Mouse (Mus musculus) T-helper 1 cell (primary cell): ENCODE results near the gene Galnt10.
"Not testable (repeated sequence)": the region's sequence is repeated elsewhere in the genome, so short reads cannot be mapped to it uniquely, and the experiment has no call there.

Experiments used
- in situ Hi-C: fragments of 300-600 bp; cut with MboI, MseI; formaldehyde crosslinking; loops from one replicate; pipeline ENCODE4 v1.15.1; 2025; ENCODE audit warnings: high pct_unique_total_duplicates

Gene Galnt10

DNA sequence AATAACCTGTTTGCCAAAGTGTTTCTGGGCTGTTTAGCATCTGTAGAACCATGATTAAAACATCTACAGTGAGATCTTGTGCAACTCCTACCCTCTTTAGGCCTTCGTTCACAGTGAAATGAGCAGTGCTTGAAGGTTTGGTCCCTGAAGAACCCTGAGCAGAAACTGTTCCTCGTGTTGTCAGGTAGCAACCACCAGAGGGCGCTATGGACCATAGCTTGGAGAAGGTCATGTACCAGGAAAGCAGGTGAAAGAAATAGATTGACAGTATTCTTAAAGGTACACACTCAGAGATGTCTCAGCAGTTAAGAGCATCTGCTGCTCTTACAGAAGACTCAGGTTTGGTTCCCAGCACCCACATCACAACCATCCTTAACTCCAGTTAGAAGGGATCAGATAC, 142.7 kb downstream of the Galnt10 start:
- in situ Hi-C loops = no loop called here

DNA sequence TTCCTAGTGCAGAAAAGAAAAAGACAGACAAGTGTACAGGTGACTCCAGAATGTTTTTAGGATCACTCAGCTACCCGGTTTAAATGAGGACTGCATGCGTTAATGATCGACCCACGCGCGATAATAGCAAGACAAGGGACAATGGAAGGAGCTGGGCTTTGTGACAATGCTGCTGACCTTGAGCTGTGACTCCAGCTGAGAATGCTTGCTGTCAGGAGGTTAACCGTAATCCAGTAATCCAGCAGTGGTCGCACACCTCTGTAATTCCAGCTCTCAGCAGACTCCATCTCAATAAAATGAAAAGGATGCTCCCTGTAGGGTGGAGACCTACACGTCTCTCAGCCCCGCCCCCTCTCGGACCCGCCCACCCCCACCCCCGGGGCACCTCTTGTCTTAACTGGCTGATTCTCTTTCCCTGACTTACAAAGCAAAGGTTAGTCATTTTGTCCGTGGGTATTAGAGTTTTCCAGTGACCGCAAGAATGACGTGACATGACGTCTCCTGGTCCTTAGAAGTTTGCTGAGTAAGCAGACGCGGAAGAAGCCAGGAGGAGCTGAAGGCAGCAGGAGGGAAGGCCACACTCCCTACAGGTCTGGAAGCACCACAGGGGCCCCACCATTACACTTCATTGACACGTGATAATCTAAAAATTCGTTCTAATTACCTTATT, 145.8 kb downstream of the Galnt10 start:
- in situ Hi-C loops = no loop called here

GRCm38 (mm10) chr11:57795086-57795485, 149.8 kb downstream of the Galnt10 start:
- in situ Hi-C loops = no loop called here

DNA sequence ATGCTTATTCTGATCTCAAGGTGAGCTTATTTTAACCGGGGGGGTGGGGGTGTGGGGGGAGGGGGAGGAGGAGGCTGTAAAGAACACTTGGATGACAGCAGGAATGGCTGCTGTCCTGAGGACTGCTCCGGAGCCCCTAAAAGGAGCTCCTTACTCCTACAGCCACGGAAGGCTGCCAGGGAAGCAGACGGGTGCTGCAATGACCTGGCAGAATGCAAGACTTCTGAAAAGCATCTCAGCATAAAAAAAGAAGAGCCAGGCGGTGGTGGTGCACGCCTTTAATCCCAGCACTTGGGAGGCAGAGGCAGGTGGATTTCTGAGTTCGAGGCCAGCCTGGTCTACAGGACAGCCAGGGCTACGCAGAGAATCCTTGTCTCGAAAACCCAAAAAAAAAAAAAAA, 152.6 kb downstream of the Galnt10 start:
- in situ Hi-C loops = no loop called here

DNA sequence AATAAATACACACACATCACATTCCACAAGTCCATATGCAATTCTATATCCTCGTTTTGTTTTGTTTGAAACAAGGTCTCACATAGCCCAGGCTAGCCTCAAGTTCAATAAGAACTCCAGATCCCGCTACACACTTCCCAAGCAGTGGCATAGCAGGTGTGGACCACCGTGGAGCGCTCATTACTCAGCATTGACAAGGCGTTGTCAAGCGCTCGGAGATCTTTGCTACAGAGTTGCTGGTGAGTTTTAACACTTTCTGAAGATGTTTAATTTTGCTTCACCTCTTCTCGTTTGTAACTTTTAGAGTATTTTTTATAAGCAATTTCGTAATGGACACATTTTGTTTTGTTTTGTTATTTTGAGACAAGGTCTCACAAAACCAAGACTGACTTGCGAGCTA, 154.2 kb downstream of the Galnt10 start:
- in situ Hi-C loops = no loop called here

GRCm38 (mm10) chr11:57800266-57800951, 155.2 kb downstream of the Galnt10 start:
- in situ Hi-C loops = no loop called here

DNA sequence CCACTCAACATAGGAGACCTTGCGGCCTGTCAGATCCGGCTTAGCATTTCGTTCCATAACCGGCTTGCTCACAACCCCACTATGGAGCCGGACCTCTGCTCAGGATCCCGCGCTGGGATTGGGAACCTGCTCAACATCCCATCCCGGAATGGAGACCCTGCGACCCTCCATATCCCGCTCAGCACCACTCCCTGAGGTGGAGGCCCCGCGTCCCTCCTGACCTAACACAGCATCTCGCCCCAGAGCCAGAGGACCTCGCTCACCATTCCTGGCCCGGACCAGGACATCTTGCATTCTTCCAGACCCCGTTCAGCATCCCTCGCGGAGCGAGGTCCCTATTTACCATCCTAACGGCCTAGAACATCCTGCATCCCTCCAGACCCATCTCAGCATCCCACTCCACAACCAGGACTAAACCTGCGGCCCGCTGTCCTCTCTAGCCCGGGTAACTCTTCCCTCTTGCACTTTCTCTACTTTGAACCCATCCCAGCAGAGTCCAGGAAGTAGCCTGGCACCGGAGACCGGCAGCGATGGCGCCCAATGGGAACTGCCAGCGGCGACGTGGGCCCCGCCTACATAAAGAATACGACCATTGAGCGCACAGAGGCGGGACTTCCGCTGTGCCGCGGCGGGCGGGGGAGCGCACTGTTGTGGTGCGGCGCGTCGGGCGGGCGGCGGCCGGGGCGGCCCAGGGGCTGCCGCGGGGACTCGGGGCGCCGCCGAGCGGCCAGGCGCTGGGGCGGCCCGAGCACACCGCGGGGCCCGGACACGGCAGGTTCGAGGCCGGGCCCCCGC, 155.9 kb downstream of the Galnt10 start, which contains the start of gene Sap30l:
Gene Sap30l (plus strand): TSS at position 667 of the 795 bp plus-strand sequence.
- in situ Hi-C loops = no loop called here

GRCm38 (mm10) chr11:57801766-57802510, 156.7 kb downstream of the Galnt10 start:
- in situ Hi-C loops = no loop called here

GRCm38 (mm10) chr11:57802511-57802870, 157.2 kb downstream of the Galnt10 start:
- in situ Hi-C loops = no loop called here

DNA sequence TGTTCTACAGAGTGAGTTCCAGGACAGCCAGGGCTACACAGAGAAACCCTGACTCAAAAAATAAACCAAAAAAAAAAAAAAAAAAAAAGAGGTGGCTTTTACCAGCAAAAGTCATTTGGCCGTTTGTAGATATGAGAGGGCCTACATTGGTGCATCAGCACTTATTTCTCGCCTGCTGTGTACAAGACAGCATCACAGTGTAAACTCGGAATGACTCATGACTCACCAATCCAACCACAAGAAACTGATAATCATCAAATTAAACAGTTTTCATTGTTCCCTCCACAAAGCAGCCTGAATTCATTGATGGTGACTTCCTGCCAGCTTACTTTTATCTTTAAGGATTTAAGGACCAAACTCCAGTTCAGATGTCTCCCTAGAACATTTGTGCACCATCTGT, 159.8 kb downstream of the Galnt10 start:
- in situ Hi-C loops = no loop called here

DNA sequence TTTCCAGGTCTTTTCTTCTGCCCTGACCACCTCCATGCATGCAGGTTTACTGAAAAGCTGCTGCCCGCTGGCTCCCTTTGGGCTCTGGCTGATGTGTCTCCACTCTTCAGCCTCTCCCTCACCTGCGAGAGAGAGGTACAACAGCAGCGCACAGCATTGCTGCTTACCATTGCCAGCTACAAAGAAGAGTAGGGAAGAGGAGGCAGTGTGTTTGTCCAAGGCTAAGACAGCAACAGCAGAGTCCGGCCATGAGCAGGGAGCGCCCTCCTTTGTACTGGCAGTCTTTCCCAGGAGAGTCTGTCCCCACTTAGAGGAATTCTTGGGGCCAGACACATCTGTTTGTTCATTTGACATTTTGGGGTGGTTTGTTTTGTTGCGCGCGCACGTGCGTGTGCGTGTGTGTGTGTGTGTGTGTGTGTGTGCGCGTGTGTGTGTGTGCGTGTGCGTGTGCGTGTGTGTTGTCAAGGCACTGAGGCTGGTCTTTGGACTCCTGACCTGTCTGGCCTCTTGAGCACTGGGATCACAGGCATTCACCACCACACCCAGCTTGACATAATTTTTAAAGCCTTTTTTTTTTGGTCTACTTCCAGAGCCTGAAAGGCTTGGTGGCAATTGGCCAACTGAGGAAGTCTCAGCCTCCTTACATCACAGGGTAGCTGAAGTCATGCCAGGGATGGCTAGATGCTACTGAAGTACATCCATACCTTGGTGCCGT, 163.9 kb downstream of the Galnt10 start:
- in situ Hi-C loops = no loop called here

GRCm38 (mm10) chr11:57809732-57810098, 164.5 kb downstream of the Galnt10 start:
- in situ Hi-C loops = no loop called here

DNA sequence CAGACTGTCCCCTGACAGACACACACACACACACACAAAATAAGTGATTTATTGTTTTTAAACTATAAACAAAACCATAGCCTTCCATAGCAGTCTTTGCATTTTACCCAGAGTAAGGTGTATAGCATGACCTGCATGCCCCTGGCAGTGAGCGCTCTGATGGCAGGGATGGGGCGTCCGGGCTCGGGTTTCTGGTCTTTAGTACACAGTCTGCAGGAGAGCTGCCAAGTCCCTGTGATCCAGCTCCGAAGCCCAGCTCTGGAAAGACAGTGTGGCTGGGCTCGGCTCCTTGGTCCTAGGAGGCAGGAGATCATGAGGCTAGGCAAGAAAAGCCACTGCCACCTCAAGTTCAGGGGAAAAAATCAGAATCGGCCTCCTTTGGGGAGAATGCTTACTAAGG, 165.8 kb downstream of the Galnt10 start:
- in situ Hi-C loops = no loop called here

DNA sequence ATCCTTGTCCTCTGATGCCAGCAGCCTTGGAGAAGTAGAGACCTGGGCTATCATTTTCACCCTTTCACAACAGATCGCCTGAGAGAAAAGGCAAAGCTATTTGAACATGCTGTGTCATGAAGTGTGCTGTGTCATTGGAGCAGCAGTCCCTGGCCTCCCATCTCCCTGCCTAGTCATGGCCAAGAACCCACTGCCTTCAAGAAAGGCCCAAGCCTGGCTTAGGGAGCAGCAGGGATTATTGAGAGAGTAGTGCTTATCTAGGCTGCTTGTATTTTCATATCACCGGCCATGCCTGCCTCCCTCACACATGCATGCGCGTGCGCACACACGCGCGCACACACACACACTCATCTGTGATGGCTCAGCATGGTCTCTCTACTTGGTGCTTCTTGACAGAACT, 167.0 kb downstream of the Galnt10 start:
- in situ Hi-C loops = no loop called here

DNA sequence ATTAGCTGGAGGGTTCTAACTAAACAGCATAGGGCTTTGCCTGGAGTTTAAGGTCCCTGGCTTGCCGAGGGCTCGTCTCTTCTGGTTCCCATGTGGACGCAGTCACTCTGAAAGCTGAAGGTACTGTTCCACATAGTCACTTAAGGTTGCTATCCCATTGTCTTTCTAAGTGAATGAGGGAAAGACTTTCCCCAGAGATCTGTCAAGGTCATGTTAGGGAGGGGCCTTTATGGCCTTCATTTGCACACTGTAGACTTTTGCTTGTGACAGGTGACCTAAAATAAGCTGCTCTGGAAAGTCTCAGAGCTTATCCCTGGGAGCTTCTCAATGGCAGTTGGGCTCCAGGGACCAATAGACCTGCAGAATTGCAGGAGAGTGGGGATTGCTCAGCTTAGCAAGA, 168.4 kb downstream of the Galnt10 start:
- in situ Hi-C loops = no loop called here

DNA sequence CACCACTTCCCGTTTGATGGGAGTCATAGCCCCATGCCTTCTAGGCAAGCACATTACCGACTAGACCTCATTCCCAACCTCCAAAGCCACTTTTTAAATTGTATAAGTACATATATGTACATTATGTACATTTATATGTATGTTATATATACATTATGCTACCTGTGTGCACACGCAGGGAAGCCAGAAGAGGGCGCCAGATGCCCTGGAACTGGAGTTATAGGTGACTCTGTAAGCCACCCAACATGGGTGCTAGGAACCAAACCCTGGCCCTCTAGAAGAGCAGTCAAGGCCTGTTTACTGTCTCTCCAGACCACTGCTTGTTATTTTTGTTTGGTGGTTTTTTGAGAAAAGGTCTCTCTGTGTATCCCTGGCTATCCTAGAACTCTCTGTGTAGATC, 172.9 kb downstream of the Galnt10 start:
- in situ Hi-C loops = loop anchor here (5.0 kb wide), 1 partner anchor 274 kb away; the partner anchor contains the start of gene Gm12248

DNA sequence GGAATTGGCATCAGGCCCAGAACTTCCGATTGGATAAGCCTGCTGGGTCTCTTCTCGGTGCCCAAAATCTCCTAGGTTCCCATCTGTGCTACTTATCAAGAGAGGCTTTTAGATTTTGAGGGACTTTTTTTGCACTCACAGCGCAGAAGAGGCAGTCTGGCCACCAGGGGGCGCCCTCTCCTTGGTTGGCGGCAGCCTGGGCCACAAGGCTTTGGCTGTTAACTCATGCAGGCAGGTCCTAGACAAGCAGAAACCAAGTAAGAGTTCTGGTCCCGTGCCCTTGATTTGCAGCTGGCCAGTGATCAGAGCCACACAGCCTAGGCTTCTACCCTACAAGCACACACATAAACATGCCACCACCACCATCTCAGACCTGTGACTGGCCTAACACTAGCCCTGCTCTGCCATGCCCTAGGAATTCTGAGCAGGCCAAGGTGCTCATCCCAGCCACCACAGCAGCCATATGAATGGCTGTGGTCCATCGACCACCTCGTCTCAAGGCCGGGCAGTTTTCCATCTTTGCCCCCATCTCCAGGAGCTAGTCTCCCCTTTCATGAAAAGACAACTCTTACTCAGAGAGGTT, 174.8 kb downstream of the Galnt10 start:
- in situ Hi-C loops = loop anchor here (5.0 kb wide), 1 partner anchor 272 kb away; the partner anchor contains the start of gene Gm12248

DNA sequence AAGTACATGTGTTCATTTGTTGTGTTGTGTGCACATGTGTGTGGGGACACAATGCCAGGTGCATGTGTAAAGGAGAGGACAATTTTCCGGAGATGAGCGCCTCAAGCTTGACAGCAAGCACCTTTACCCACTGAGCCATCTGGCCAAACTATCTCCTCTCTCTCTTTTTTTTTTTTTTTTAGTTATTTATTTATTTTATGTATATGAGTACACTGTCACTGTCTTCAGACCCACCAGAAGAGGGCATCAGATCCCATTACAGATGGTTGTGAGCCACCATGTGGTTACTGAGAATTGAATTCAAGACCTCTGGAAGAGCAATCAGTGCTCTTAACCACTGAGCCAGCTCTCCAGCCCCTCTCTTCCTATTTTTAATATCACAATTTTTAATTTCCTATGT, 177.9 kb downstream of the Galnt10 start:
- in situ Hi-C loops = not testable (repeated sequence)

DNA sequence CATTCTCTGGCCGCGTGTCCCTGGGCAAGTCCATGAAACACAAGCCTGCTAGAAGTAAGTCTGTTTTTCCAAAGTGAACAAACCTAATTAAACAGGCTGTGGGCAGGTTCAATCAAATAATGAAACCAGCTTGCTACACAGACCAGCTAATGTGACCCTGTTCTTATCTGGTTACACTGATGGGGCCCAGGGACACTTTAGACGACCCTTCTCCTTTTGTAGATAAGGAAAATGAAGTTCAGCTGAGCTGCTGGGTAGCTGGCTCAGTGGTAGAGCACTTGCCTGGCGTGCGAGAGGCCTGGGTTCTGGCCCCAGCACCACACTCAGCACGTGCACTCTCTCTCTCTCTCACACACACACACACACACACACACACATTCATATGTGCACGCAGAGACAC, 178.5 kb downstream of the Galnt10 start:
- in situ Hi-C loops = no loop called here

DNA sequence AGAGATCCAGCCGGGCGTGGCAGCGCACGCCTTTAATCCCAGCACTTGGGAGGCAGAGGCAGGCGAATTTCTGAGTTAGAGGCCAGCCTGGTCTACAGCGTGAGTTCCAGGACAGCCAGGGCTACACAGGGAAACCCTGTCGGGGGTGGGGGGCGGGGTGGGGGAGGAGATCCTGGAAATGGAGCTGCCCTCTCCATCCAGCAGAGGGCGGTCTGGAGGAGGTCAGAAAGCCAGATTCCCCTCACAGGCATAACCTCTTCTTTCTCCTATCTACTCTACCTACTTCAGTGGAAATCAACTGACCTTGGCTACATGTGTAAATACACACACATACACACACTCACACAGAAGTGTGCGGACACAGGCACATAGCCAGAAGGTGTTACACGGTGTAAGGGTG, 180.0 kb downstream of the Galnt10 start:
- in situ Hi-C loops = not testable (repeated sequence)
